Mouse (Mus musculus) left cerebral cortex, postnatal 14 days (tissue): ENCODE data around the gene Mthfsd. TPM values are rescaled to one million over a fixed set of nuclear protein-coding genes. Genes with fewer than 3 reads are reported as not detected.
A peak's percentile ranks its signal among the peaks of the same experiment; 100 is the strongest.

Experiments used
- DNase-seq, 2 experiments: peaks; one replicate each; pipeline ENCODE4 v3.0.0; 2021 to 2022; ENCODE audit warnings: low spot score in 2 of 2, mixed read lengths in 1 of 2
- intact Hi-C: fragments of 180-260 bp; cut with DNase I; formaldehyde crosslinking; loops from one replicate; pipeline ENCODE4 v1.15.1; 2025
- total RNA-seq, 2 experiments: library from RNA; stranded (reverse); gene quantifications; 2 replicates each; pipeline ENCODE4 v1.2.3; 2021

The Mthfsd gene
- total RNA-seq, 2 experiments from 2014 or later = 27.0 to 33.4 TPM

DNA sequence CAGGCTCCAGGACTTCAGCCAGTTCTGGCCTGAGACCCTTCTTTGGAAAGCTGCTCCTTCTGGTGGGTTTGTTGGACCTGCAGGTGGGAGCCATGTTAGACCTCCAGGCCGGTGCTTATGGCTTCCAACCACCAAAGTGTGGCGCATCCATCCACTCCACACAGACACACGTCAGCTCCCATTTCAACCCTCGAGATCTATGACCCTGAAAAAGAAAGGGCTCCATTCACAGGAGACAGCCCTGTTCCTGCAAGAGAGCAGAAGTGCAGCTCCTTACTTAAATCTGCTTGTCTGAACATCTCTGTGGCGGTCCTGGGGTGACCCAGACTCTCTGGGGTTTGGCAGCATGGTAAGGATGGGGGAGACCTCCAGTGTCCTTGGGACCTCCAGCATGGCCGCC, 14.7 kb downstream of the Mthfsd start:
- no peak for DNase-seq
- intact Hi-C loops = loop anchor here (5.0 kb wide), 2 partner anchors 196 to 411 kb away; no protein-coding TSS in a partner anchor

DNA sequence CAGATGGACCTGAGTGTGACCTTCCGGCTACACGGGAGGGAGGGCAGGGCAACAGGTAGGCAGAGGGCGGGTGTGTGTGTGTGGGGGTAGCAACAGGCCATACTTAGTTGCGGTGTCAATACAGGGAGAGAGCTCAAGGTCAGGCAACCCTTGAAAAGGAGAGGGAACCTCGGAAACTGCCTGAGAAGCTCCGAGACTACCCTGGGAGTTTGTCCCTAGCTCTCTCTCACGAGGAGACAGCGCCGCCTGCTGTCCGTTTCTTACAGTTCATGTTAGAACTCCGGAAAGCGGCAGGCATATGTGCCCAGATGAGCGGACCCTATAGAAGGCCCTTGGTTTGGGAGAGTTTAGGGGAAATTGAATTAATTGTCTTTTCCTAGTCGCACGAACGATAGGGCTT, 15.6 kb downstream of the Mthfsd start:
- intact Hi-C loops = loop anchor here (1.0 to 5.0 kb wide), 3 partner anchors 195 to 410 kb away; no protein-coding TSS in a partner anchor
- DNase-seq = peak; percentile 72 to 89

DNA sequence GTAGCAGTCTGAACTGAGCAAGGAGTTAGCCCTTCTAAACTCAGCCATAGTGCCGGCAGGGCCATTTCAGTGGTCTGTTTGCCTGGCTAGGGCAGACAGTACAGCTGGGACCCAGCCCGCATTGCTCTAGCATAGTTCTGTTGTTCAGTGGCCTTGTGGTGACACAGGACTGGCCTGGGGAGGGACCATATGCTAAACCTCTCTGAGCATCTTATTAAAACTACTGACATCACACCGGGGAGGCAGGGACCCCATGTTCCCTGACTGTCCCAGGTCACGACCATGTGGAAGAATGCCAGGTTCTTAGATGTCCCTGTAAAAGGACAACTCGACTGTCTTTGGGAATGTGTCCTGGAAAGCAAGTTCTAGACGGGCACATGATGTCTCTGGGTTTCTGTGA, 16.1 kb downstream of the Mthfsd start:
- intact Hi-C loops = loop anchor here (1.0 to 5.0 kb wide), 3 partner anchors 195 to 410 kb away; no protein-coding TSS in a partner anchor
- no peak for DNase-seq

DNA sequence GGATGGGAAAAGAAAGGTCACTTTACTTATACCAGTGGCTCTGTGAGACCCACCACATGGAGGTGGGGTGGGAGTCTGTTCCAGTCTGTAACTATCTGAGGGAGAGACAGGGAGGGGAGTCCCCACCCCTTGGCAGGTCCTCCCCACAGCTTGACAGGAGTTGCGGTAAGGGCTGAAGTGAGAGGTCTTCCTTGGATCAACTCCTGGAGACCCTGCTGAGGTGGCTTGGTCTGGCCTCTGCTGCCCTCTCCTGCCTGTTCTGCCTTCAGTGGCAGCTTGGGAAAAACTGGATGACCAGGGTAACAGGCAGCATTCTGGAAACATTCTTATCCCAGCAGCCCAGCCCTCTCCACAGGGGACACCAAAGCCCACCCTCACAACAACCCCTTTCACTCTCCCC, 17.5 kb downstream of the Mthfsd start:
- DNase-seq = no peak
- intact Hi-C loops = loop anchor here (5.0 kb wide), 2 partner anchors 193 to 408 kb away; no protein-coding TSS in a partner anchor

DNA sequence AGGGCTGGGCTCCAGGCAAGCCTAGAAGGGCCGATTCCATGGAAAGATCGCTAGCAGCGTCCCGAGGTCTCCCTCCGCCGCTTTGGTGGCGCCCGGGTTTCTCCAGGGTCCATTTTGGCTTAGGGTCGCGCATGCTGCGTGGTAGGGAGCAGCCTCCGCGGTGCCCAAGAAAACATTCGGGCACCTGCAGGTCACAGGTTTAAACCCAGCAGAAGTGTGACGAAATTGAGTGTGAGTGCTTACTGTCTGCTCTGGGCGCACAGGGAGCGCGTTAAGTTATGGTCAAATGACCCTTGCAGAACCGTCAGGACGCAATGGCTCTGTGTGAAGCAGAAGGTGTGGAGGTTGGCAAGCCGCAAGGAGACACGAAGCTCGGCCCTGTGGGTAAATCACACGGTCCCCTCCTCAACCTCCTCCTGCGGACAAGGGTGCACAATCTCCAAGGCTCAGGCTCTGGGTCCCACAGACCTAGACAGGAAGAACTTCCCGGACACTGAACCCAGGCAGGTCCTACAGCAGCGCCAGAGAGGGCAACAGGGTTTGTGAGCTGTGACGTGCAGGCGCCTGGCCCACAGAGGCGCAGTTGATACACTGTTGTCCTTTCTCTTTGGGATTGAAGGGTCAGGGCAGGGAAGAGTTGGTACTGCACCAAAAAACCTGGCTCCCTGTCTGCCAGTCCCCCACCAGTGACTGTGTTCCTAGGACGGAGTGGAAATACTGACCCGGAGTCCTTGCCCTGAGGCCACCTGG, 18.4 kb downstream of the Mthfsd start:
- no peak for DNase-seq
- intact Hi-C loops = loop anchor here (5.0 kb wide), 2 partner anchors 193 to 408 kb away; no protein-coding TSS in a partner anchor

DNA sequence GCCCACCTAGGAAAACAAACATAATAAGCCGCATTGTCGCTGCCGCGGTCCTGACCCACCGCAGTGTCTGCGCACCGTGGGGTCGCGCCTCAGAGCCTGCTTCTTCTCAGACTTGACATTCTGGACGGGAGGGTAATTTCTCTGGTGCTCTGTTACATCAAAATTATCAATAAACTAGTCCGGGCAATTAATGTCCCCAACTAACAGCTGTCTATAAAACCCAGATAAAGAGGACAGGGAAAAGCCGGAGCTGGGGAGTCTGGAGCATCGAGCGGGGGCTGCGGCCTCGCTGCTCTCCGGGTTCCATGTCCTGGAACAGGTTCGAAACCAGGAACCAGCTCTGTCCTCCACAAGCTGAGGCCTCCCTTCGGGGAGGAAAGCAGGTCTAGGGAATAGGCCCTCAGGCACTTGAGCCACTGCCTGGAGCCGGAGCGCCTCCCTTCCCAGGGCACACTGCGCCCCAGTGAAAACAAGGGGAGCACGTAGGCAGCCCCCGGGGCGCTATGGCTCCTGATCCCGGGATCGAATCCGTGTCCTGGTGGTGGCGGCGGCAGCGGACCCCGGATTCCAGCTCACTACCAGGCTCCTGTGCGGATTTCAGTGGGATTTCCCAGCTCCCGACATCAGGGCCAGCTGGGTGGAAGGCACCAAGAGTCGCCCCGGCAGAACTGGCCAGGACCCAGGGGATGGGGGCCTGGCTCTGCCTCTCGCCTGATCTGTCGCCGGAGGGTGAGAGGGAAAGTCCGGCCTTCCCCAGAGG, 19.1 kb downstream of the Mthfsd start:
- no peak for DNase-seq
- intact Hi-C loops = no loop called here

DNA sequence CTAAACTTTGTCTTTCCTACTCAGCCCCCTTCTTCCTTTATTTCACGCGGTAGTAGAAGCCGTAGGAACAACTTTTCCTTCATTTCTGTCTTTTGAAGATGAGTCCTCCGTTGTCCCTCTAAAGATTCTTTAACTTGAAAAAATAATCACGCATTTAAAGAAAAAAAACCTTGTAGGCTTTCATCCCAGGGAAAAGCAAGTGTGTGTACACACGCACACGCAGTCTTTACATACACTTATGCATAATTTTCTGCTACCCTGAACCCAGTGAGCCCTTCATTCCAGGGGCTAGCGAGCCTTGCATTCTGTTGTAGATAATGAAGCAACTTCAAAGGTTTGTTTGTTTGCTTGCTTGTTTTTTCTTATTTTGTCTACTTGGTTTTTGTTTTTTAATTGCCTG, 19.9 kb downstream of the Mthfsd start:
- no peak for DNase-seq
- intact Hi-C loops = no loop called here

DNA sequence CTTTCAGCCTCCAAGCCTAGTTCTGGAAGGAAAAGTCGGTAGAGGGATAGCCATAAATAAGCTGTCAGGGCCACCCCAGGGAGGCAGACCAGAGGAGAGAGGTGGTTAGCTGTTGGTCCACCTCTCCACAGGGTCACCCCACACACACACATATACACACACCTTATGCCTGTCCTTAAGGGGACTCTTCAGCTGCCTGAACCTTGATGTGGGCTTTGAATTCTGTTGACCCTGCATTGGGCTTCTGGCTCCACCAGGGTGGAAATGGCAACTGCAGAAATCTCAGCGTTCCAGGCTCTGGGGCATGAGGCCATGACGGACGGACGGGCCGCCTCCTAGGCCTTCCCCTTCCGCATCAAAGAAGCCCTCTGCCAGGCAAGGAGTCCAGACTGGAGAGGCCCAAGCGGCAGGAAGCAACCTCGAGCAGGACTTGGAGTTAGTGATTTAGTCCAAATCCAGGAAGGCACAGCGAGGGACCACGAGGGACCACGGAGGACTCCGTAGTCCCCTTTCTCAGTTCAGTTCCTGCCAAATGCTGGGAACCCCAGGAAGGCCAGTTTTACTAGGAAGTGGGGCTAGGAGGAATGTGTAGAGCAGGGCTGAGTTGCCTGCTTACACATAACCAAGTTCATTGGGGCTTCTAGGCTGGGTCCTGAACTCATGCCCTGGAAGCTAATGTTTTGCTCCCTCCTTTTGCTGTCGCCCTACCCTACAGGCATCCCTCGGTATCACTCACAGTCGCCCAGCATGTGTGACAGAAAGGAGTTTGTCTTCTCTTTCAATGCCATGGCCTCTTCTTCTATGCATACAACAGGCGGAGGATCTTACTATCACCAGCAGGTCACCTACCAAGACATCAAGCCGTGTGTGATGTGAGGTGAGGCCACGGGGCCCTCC, 21.9 kb downstream of the Mthfsd start:
- intact Hi-C loops = no loop called here

DNA sequence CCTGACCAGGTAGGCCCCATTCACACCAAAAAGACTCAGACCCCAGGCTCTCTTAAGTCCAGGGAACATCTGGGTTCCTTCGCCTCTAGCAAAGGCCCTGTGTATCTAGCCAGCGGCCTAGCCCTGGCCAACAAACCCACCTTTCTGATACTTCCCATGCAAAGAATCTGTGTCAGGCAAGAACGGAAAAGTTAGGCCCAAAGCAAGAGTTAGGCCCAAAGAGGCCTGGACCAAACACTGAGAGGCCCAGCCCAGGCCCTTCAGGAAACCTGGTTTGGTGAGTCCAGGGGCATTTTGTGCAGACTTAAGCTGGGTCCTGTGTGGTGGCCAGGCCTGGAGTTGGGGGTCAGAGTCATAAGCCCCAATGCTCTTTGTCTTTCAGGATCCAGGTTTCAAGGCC, 22.6 kb downstream of the Mthfsd start:
- DNase-seq = no peak
- intact Hi-C loops = no loop called here

More for the DNA sequence above, 21.9 kb downstream of the Mthfsd start:
- DNase-seq = no peak

DNA sequence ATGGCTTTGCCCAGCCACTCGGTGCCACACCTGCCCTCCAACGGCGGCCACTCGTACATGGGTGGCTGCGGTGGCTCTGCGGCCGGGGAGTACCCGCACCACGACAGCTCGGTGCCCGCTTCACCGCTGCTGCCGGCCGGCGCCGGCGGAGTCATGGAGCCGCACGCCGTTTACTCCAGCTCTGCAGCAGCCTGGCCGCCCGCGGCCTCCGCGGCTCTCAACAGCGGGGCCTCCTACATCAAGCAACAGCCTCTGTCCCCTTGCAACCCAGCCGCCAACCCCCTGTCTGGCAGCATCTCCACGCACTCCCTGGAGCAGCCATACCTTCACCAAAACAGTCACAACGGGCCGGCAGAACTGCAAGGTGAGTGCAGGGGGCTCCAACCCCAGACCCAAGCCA, 23.2 kb downstream of the Mthfsd start:
- DNase-seq = no peak
- intact Hi-C loops = no loop called here

DNA sequence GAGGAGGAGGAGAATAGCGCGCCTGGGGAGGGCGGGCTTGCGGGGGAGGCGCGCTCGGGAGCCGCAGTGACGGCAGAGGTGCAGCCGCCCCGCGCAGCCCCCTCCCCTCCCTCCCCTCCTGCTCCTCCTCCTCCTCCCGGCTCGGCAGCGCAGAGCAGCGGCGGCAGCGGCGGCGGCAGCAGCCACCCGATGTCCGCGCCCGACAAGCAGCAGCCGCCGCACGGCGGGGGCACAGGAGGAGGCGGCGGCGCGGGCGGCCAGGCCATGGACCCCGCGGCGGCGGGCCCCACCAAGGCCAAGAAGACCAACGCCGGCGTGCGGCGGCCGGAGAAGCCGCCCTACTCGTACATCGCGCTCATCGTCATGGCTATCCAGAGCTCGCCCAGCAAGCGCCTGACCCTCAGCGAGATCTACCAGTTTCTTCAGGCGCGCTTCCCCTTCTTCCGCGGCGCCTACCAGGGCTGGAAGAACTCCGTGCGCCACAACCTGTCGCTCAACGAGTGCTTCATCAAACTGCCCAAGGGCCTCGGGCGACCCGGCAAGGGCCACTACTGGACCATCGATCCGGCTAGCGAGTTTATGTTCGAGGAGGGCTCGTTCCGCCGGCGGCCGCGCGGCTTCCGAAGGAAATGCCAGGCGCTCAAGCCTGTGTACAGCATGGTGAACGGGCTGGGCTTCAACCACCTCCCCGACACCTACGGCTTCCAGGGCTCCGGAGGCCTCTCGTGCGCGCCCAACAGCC, 23.8 kb downstream of the Mthfsd start, which contains the start of gene Foxf1:
Gene Foxf1, plus strand, starts transcription at position 177 of the 742 bp plus-strand sequence.
- intact Hi-C loops = loop anchor here (5.0 kb wide), 2 partner anchors 33 to 112 kb away; partner anchors contain the start of gene Foxc2

DNA sequence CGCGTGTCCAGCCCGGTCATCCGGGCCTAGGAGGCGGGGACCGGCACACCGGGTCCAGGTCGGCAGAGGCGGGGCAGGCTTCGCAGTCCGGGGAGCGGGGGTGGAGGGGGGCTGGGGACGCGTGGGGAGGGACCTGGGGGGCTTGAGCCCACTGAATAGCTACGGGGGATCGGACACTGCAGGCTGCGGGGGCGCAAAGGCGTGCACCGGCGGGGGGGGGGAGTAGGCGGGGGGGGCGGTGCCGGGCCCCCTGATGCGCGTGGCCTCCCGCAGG, 24.3 kb downstream of the Mthfsd start:
- intact Hi-C loops = loop anchor here (5.0 kb wide), 2 partner anchors 33 to 112 kb away; partner anchors contain the start of gene Foxc2
- no peak for DNase-seq

More for the DNA sequence above, 23.8 kb downstream of the Mthfsd start, which contains the start of gene Foxf1:
- no peak for DNase-seq

DNA sequence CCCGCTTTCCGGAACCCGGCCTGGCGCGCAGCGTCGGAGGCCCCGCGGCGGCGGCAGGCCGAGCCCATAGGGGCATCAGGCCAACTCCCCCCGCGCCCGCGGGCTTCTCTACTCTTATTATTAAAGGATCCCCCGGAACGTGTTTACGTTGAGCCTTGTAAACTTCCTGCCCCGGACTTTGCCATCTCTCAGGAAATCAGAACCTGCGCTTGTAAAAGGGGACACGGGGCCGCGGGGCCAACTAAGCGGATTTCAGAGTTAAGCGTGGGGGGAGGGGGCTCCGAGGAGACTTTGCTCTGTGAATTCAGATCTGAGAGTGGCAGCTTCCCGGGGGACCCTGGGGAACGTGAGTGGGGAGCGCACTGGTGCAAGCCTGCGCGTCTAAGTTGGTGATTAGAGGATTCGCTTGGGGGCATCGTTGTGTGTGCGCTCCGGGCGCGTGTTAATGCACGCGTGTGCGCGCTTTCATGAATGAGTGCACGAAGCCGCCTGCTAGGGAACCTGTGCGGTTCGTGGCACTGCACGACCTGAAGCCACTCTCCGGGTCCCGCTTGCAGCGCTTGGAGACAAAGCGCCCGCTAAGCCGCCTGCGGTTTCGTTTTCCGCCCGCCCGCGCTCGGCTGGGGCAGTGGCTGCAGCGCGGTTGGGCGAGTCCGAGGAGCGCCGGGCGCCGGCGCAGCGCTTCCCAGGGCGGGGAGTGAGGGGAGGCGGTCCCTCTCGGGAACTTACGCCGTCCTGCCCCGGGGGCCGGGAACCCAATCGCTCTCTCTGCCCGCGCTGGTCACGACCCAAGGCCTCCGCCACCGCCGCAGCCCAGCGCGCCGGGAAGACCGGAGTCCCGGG, 24.9 kb downstream of the Mthfsd start:
- intact Hi-C loops = loop anchor here (5.0 kb wide), 2 partner anchors 34 to 111 kb away; partner anchors contain the start of gene Foxc2

DNA sequence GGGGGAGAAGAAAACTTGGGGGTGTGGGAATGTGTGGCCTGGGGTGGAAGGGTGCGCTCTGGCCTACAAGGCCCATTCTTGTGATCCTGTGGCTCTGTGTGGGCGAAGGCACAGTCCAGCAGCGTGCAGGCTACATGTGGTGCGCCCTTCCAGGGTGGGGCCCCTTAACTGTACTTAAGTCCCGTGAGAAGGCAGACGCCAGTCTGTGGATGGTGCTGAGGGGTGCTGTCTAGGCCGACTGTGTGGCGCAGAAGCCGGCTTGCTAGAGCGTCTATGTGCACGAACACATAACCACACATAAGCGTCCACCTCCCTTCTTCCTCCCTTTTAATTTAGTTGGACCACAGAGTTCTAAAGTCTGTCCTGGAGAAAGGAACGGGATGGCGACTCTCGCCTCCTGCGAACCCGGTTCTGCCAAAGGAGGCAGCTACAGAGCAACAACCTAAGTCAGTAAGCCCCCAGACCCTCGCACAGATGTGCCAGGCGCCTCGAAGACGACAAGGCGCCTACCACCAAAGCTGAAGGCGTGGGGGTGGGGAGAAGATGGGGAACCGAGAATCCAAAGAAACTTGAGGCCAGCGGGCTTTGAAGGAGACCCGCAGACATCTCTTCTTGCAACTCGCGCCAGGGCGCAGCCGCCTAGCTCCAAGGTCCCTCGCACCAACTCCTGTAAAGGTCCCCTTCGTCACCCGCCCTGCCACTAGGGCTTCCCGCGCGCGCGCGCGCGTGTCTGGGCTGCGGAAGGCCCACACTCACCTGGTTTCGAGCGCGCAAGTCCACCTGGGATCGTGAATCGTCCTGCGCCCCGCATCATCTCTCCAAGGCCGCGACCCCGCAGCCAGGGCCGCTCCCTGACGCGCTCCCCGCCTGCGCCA, 25.7 kb downstream of the Mthfsd start:
- no peak for DNase-seq
- intact Hi-C loops = loop anchor here (5.0 kb wide), 2 partner anchors 35 to 110 kb away; partner anchors contain the start of gene Foxc2

More for the DNA sequence above, 24.9 kb downstream of the Mthfsd start:
- no peak for DNase-seq

DNA sequence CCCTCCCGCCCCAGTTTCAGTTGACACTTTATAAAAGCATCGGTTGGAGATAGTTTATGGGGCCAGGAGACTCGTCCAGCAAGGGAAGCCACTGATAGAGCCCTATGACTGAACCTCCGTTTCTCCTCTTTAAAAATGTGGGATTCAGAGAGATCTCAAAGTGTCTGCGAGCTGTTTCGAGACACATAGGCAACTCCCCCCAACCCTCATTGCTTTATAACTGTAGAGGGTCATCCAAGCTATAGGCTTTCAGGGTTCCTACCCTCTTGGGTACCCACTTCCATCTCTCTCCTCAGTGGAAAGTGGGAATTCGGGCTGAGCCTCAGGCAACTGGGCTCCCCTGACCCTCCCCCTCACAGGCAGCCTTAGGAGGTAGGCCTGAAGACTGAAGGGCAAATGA, 26.8 kb downstream of the Mthfsd start:
- no peak for DNase-seq
- intact Hi-C loops = loop anchor here (5.0 kb wide), 2 partner anchors 36 to 109 kb away; partner anchors contain the start of gene Foxc2

DNA sequence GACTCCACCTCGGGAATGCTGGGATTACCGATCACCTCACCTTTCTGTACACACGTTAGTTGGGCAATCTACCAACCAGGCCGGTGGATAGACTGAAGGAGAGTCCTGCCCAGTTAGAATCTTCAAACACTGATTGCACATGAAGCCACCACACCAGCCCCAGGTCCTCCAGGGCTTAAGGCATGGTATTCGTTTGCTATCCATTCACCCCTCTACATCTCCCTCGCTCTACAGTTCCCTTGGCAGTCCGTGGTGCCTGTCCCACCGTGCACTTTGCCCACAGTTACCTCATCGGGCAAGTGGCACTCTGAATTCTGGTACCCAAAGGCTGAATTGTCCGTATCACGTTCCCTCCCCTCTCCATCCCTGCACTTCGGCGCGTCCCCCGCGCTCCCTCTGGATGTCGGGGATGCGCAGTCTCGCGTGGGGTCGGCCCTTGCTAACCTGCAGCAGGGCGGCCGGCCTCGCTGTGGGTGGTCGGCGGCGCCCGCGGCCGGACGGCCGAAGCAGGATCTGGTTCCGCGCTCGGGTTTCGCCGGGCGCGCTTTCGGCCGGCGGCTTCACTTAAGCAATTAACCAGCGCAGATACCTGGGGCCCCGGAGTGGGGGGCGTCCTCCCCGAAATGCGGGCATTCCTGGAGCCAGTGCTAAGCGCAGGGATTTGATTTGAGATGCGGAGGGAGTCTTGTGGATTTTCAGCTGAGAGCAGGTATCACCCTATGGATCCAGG, 27.7 kb downstream of the Mthfsd start:
- no peak for DNase-seq
- intact Hi-C loops = loop anchor here (5.0 kb wide), 2 partner anchors 37 to 108 kb away; partner anchors contain the start of gene Foxc2
